Mouse (Mus musculus): ENCODE measurements around the gene Sdcbp2.

GRCm38 (mm10) chr2:151564006-151564405, 8.4 kb upstream of the Sdcbp2 start:
- TF ChIP-seq CTCF (conservative IDR thresholded peaks at IDR 0.05; ENCODE audit: insufficient read depth, insufficient read length, low read depth, low read length) (no peak), POLR2A (IDR thresholded peaks at IDR 0.05; ENCODE audit: low read depth, low read length) (no peak)
